Mouse (Mus musculus) MN1 (cell line): Measurements from ENCODE around the gene Ttc9c.
A peak's percentile ranks its signal among the peaks of the same experiment; 100 is the strongest.

Experiments used
- DNase-seq: peaks from one replicate; pipeline ENCODE4 v3.0.0-alpha.2; 2016; ENCODE audit warnings: low spot score

Ttc9c gene

GRCm38 (mm10) chr19:8830664-8831063 is 11.5 kb upstream of the Ttc9c start:
- DNase-seq = no peak

- DNase-seq = no peak
Observed at GRCm38 (mm10) chr19:8829660-8830059, 10.5 kb upstream of the Ttc9c start, which contains the start of gene AC129217.1. AC129217.1 (plus strand) TSS chr19:8829773.

- no peak for DNase-seq
Observed at GRCm38 (mm10) chr19:8822696-8823095, 3.6 kb upstream of the Ttc9c start.

- no peak for DNase-seq
Observed at GRCm38 (mm10) chr19:8821146-8821545, 2.0 kb upstream of the Ttc9c start.

GRCm38 (mm10) chr19:8820424-8820956 is 1.4 kb upstream of the Ttc9c start:
- DNase-seq = no peak

GRCm38 (mm10) chr19:8819596-8820423 is 677 bp upstream of the Ttc9c start, which contains the start of gene Hnrnpul2:
Hnrnpul2 (plus strand) TSS chr19:8820010.
- DNase-seq = peak; percentile 96

GRCm38 (mm10) chr19:8818301-8818798 is 783 bp downstream of the Ttc9c start:
- no peak for DNase-seq

- DNase-seq = no peak
Observed at GRCm38 (mm10) chr19:8817001-8817400, 2.1 kb downstream of the Ttc9c start.

GRCm38 (mm10) chr19:8815812-8816211 is 3.3 kb downstream of the Ttc9c start:
- peak; percentile 35 for DNase-seq

GRCm38 (mm10) chr19:8806810-8807209 is 12.3 kb downstream of the Ttc9c start:
- DNase-seq = no peak

GRCm38 (mm10) chr19:8803879-8804660 is 15.1 kb downstream of the Ttc9c start:
- DNase-seq = no peak

GRCm38 (mm10) chr19:8803204-8803780 is 15.8 kb downstream of the Ttc9c start:
- no peak for DNase-seq

GRCm38 (mm10) chr19:8802130-8802821 is 16.9 kb downstream of the Ttc9c start, which contains the start of gene Zbtb3:
Zbtb3 (plus strand) TSS chr19:8802555.
- DNase-seq = peak; percentile 95

- no peak for DNase-seq
Observed at GRCm38 (mm10) chr19:8798947-8799315, 20.2 kb downstream of the Ttc9c start.

- peak; percentile 85 for DNase-seq
Observed at GRCm38 (mm10) chr19:8798264-8798946, 20.7 kb downstream of the Ttc9c start, which contains the start of gene Polr2g. Polr2g (minus strand) TSS chr19:8798577.

GRCm38 (mm10) chr19:8790171-8790570 is 29.0 kb downstream of the Ttc9c start:
- DNase-seq = no peak

- no peak for DNase-seq
Observed at GRCm38 (mm10) chr19:8789171-8789570, 30.0 kb downstream of the Ttc9c start.

- peak; percentile 59 for DNase-seq
Observed at GRCm38 (mm10) chr19:8788521-8788920, 30.6 kb downstream of the Ttc9c start.

- DNase-seq = peak; percentile 91
Observed at GRCm38 (mm10) chr19:8786008-8786781, 32.9 kb downstream of the Ttc9c start, which contains the start of gene Taf6l. Taf6l (minus strand) TSS chr19:8786417.

GRCm38 (mm10) chr19:8774951-8775421 is 44.1 kb downstream of the Ttc9c start:
- DNase-seq = peak; percentile 14
